Mouse (Mus musculus) T-helper 2 cell (primary cell): ENCODE data around the gene Mypn.

Experiments used
- in situ Hi-C: fragments of 300-600 bp; cut with MboI, MseI; formaldehyde crosslinking; loops from one replicate; pipeline ENCODE4 v1.15.1; 2025; ENCODE audit warnings: high pct_unique_total_duplicates

The Mypn gene

GRCm38 (mm10) chr10:63203728-63204127 lies at the start of gene Mypn:
Gene Mypn, minus strand, starts transcription at chr10:63203952.
- in situ Hi-C loops = no loop called here

DNA sequence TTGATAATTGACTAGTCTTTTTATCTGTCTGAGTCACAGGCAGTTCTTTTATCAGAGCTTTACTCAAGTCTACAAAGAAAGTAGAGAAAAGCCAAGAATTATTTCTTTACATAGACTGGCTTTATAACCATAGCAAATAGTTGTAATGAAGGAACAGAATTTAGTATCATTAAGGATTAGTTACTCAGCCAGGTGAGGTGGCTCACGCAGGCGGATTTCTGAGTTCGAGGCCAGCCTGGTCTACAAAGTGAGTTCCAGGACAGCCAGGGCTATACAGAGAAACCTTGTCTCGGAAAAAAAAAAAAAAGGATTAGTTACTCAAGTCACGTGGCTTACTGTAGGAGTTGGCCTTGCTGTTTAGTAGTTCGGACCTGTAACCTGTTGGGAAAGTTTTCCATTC lies 44.7 kb upstream of the Mypn start:
- in situ Hi-C loops = no loop called here

- in situ Hi-C loops = no loop called here
Measured at GRCm38 (mm10) chr10:63247457-63247856, 43.7 kb upstream of the Mypn start.

DNA sequence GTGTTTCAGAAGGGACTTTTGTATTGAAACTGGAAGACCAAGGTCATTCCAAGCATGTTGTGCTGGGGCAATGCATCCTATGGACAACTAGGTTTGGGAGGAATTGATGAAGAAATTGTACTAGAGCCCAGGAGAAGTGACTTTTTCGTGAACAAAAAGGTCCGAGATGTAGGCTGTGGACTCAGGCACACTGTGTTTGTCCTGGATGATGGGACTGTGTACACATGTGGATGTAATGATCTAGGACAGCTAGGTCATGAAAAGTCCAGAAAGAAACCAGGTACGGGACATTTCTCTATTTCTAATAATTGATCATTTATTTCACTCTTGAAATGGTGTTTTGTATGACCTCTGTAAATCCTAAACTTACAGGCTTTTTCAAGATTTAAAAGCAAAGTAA lies 42.1 kb upstream of the Mypn start:
- in situ Hi-C loops = no loop called here

GRCm38 (mm10) chr10:63244746-63245145 lies 41.0 kb upstream of the Mypn start:
- in situ Hi-C loops = no loop called here

GRCm38 (mm10) chr10:63244055-63244671 lies 40.4 kb upstream of the Mypn start:
- in situ Hi-C loops = no loop called here

GRCm38 (mm10) chr10:63243493-63244054 lies 39.8 kb upstream of the Mypn start, which contains the start of gene Herc4:
Gene Herc4, plus strand, starts transcription at chr10:63243810.
- in situ Hi-C loops = no loop called here

GRCm38 (mm10) chr10:63242798-63243435 lies 39.2 kb upstream of the Mypn start:
- in situ Hi-C loops = no loop called here

GRCm38 (mm10) chr10:63240868-63241271 lies 37.1 kb upstream of the Mypn start:
- in situ Hi-C loops = no loop called here

DNA sequence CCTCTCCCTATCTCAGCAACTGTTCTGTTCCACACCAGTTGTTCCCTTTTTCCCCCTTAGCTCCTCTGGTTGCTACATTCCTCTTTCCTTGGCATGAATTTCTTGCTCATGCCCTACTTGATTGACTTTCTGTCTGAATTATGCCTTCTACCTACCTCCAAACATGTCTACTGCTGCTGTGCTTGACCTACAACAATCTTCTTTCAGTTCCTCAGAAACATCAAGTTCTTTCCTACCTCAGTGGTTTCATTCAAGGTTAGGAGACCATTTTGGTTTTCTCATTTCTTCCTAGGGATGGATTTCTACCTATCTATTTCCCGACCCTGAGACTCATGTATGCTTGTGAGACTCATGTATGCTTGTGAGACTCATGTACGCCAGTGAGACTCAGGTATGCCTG lies 36.1 kb upstream of the Mypn start:
- in situ Hi-C loops = no loop called here

DNA sequence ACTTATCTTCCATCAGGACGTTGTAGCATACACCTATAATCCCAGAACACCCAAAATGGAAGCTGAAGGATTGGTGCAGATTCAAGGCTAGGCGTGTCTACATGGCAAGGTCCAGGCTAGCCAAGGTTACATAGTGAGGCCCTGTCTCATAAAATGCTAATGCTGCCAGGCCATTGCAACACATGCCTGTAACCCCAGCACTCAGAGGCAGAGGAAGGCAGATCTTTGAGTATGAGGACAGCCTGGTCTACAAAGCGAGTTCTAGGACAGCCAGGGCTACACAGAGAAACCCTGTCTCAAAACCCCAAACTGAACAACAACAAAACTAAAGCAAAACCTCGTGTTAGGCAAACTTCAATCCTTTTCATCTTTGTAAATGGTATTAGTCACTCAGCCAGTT lies 34.3 kb upstream of the Mypn start:
- in situ Hi-C loops = no loop called here

DNA sequence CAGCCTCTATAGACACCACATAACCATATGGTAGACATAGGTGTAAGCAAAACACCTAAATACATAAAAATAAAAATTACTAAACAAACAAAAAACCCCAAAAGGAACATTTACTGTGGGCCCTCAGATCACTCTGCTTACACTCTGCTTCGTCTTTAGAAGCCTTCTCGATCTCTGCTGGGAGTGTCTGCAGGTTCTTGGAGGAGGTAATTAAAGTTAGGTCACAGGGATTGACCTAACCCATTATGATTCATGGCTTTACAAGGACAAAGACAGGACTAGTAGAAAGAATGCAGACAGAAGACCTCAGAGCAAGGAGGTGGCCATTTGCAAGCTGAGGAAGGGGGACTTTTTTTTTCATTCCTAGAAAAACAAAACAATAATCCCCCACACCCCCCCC lies 33.5 kb upstream of the Mypn start:
- in situ Hi-C loops = no loop called here

GRCm38 (mm10) chr10:63236663-63237062 lies 32.9 kb upstream of the Mypn start:
- in situ Hi-C loops = no loop called here

- in situ Hi-C loops = no loop called here
Measured at GRCm38 (mm10) chr10:63235889-63236288, 32.1 kb upstream of the Mypn start.

DNA sequence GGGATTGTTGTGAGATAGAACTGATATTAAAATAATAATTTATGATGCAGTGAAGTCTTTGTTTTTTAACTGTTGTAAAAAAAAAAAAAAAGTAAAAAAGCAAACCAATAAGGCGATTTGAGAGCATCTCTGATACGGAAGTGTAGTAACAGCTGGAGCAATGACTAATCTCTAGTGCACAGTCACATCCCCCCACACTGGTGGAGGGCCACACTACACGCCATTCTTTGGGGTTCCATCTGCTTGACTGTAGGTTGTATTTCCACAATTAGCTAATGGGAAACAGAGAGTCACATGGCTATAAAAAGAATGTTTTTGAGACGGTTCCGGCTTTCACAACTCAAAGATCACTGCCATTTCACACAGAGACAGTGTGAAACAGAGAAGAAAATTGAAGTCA lies 30.4 kb upstream of the Mypn start:
- in situ Hi-C loops = no loop called here

GRCm38 (mm10) chr10:63231630-63232029 lies 27.9 kb upstream of the Mypn start:
- in situ Hi-C loops = no loop called here

GRCm38 (mm10) chr10:63230854-63231253 lies 27.1 kb upstream of the Mypn start:
- in situ Hi-C loops = no loop called here

DNA sequence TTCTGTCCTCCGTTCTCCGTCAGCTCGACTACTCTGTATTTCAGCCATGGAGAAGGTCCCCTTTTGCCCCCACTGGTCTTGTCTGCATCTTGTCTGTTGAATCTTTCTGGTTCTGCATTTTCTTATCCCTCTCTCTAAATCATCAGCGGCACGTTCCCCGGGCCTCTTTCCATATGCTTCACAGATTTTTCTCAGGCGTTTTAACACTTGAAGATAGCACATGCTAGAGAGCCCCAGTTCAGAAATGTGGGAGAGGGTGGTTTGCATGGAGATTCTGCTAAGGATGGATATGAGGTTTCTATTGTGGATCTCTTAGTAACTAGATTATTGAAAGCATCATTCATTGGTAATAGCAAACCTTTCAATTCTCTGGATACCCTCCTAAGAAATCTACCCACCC lies 26.5 kb upstream of the Mypn start:
- in situ Hi-C loops = no loop called here

GRCm38 (mm10) chr10:63224341-63224740 lies 20.6 kb upstream of the Mypn start:
- in situ Hi-C loops = no loop called here

DNA sequence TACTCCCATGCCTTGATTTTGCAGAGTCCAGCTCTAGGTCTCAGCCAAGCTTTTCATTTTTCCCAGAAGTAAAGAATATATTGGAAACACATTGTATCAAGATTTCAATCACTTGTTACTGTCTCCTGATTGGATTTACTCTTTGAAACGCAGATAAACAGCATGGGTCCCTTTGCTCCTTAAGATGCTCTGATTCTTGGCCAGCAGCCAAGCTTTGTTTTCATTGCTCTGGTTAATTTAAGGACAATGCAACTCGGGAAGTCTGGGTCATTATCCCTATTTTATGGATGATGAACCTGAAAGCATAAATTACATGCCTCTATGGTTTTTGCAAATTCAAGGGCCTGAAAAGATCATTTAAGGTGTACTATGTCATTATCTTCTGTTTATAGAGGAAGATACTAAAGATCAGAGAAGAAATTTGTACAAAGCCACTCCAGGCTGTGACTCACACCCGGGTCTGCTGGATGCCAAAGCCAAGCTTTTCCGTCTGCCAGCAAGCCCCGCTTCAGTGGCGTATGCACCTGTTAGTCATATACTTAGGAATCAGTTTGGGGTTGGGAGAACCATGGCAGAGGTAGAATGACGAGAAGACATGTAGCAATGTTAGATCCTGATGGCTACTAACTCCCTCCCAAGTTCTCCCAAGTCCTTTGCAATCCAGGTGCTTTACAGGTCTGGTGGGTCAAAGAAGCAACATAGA lies 17.5 kb upstream of the Mypn start:
- in situ Hi-C loops = no loop called here

GRCm38 (mm10) chr10:63208871-63209270 lies 5.1 kb upstream of the Mypn start:
- in situ Hi-C loops = no loop called here

DNA sequence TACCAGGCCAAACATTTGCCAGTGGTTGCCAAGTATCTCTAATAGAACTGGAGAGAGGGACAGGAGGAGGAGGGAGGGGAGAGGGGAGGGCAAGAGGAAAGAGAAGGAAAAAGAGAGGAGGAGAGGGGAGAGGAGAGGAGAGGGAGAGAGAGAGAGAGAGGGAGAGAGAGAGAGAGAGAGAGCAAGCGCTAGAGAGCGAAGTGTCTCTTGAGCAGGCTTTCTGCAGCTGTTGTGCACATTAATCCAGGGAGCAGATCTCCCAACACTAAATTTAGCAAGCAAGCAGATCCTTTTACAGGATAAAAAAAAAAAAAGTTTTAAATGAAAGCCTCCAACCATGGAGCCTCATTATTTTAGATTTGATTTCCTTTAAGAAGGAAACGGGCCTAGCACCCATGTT lies 750 bp downstream of the Mypn start:
- in situ Hi-C loops = no loop called here

- in situ Hi-C loops = no loop called here
Measured at GRCm38 (mm10) chr10:63201534-63201933, 2.2 kb downstream of the Mypn start.
